Mouse (Mus musculus): ENCODE measurements around the gene Eif4b.

DNA sequence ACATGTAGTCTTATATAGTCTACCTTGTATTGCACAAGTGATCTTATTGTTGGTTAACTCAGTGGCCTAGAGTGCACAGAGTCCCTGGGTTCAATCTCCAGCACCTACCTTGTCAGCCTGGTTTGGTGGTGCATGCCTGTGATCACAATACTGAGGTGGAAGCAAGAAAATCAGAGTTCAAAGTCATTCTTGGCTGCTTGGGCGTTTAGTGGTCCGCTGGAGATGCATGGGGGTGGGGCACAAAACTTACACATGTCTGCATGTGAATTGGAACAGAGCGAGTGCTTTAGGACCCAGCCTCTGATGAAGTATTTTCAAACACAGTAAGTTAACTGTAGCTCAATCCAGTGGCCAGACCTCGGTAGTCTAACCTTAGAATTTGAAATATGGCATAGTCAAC is 5.6 kb downstream of the Eif4b start:
- TF ChIP-seq POLR2A (IDR thresholded peaks at IDR 0.05; ENCODE audit: control insufficient read depth, extremely low read depth, insufficient read depth, low read length, poor library complexity) (no peak), CTCF (IDR thresholded peaks at IDR 0.05; ENCODE audit: borderline replicate concordance, control insufficient read depth, extremely low read depth, insufficient read depth, low read length, poor library complexity) (no peak)

All from thymus, adult 2 months (tissue).